Mouse (Mus musculus): Measurements from ENCODE around the gene Scgb1c1. TPM values are rescaled to one million over a fixed set of nuclear protein-coding genes. Genes with fewer than 3 reads are reported as not detected.

The Scgb1c1 gene
- total and polyA plus RNA-seq, 3 experiments, result not detected

DNA sequence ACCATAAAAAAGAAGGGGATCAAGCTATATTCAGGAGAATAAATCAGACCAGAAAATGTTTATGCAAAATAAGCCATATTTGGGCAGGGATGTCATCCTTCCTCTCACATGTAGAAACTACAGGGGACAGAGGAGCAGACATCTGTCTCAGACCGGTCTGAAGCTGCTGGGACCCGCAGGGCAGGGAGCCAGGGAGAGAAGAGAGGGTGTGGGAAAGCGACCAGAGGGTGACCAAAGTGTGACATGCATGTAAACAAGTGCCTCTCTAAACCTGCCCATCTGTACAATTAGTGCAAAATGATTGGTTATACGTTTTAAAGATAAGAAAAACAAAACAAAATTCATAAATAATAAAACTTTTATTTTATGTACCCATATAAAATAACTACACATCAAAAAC lies 25.2 kb upstream of the Scgb1c1 start:
- Histone ChIP-seq H3K4me3 (replicated peaks in 1 of 3; ENCODE audit: low read depth in 2 of 3, low read length in 2 of 3, poor library complexity in 1 of 3) (no peak overlapping the region), H3K36me3 (replicated peaks in 1 of 2; ENCODE audit: control insufficient read depth in 1 of 2, insufficient read depth in 1 of 2, low read length in 1 of 2) (no peaks in the 10 kb centered on the region), H3K27me3 (replicated peaks) (peaks cover 81% of the 10 kb centered on the region), H3K9ac (ENCODE audit: insufficient read depth, low read depth) (no peak overlapping the region), H3K4me2 (ENCODE audit: insufficient read depth, low read depth, poor library complexity, severe bottlenecking) (no peak overlapping the region), H3K79me2 (replicated peaks; ENCODE audit: control insufficient read depth, extremely low read depth, insufficient read depth, poor library complexity, severe bottlenecking) (no peaks in the 10 kb centered on the region), H3K9me3 (replicated peaks; ENCODE audit: low read length) (no peaks in the 10 kb centered on the region), H3K27ac (ENCODE audit: insufficient read depth, low read depth) (no peak overlapping the region), H3K4me1 (ENCODE audit: control insufficient read depth in 1 of 2, insufficient read depth in 2 of 2) (no peaks in the 10 kb centered on the region)
- in situ Hi-C loops (cut with MboI; ENCODE audit: low pct_ligation_motif_present, low pct_unique_long_range_greater_than_20kb, low sequenced_read_pairs), result no loop called here
- TF ChIP-seq TCF12 (IDR thresholded peaks at IDR 0.05; ENCODE audit: low read depth, low read length), result no peak
- no peak for DNase-seq (ENCODE audit: extremely low read depth)
- dilution Hi-C loops (cut with MboI; ENCODE audit: extremely low pct_ligation_motif_present, extremely low pct_unique_long_range_greater_than_20kb, low sequenced_read_pairs), result no loop called here

DNA sequence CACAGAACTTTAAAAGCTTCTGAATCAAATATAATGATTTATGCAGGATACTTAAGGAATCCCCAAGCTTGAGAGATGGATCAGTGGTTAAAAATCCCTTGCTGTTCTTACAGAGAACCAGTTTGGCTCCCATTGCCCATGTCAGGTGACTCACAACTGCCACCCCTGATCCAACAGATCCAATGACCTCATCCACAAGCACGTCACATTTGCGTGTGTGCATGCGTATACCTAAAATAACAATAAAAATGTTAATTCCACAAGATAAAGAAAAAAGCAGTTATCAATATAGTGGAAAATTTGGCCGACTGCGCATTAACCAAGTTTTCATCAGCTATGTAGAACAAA lies 24.1 kb upstream of the Scgb1c1 start:
- H3K36me3 ChIP-seq (replicated peaks in 1 of 2; ENCODE audit: control insufficient read depth in 1 of 2, insufficient read depth in 1 of 2, low read length in 1 of 2), result no peaks in the 10 kb centered on the region
- H3K4me3 ChIP-seq (replicated peaks in 1 of 3; ENCODE audit: low read depth in 2 of 3, low read length in 2 of 3, poor library complexity in 1 of 3), result no peak overlapping the region
- no peaks in the 10 kb centered on the region for H3K79me2 ChIP-seq (replicated peaks; ENCODE audit: control insufficient read depth, extremely low read depth, insufficient read depth, poor library complexity, severe bottlenecking)
- dilution Hi-C loops (cut with MboI; ENCODE audit: extremely low pct_ligation_motif_present, extremely low pct_unique_long_range_greater_than_20kb, low sequenced_read_pairs), result no loop called here
- H3K27ac ChIP-seq (ENCODE audit: insufficient read depth, low read depth), result no peak overlapping the region
- in situ Hi-C loops (cut with MboI; ENCODE audit: low pct_ligation_motif_present, low pct_unique_long_range_greater_than_20kb, low sequenced_read_pairs), result no loop called here
- no peaks in the 10 kb centered on the region for H3K4me1 ChIP-seq (ENCODE audit: control insufficient read depth in 1 of 2, insufficient read depth in 2 of 2)
- H3K4me2 ChIP-seq (ENCODE audit: insufficient read depth, low read depth, poor library complexity, severe bottlenecking), result no peak overlapping the region
- no peak overlapping the region for H3K9ac ChIP-seq (ENCODE audit: insufficient read depth, low read depth)
- TF ChIP-seq RAD21 (IDR thresholded peaks at IDR 0.05; ENCODE audit: low read depth, low read length) (no peak), MYC (IDR thresholded peaks at IDR 0.05; ENCODE audit: low read depth, low read length) (no peak), MAX (IDR thresholded peaks at IDR 0.05; ENCODE audit: low read length) (no peak), ZKSCAN1 (IDR thresholded peaks at IDR 0.05; ENCODE audit: borderline replicate concordance, low read depth, low read length) (no peak), MEF2A (IDR thresholded peaks at IDR 0.05; ENCODE audit: borderline replicate concordance, low read depth, low read length) (no peak), ETS1 (conservative IDR thresholded peaks at IDR 0.05; ENCODE audit: low read depth, low read length) (no peak), EP300 (IDR thresholded peaks at IDR 0.05; ENCODE audit: low read length) (no peak), BHLHE40 (IDR thresholded peaks at IDR 0.05; ENCODE audit: low read depth, low read length) (no peak), USF1 (IDR thresholded peaks at IDR 0.05; ENCODE audit: low read depth, low read length) (no peak), ZMIZ1 (IDR thresholded peaks at IDR 0.05; ENCODE audit: low read depth, low read length) (no peak), UBTF (IDR thresholded peaks at IDR 0.05; ENCODE audit: low read depth, low read length) (no peak)
- DNase-seq (ENCODE audit: extremely low read depth), result no peak
- no peaks in the 10 kb centered on the region for H3K9me3 ChIP-seq (replicated peaks; ENCODE audit: low read length)
- H3K27me3 ChIP-seq (replicated peaks), result peaks cover 85% of the 10 kb centered on the region

DNA sequence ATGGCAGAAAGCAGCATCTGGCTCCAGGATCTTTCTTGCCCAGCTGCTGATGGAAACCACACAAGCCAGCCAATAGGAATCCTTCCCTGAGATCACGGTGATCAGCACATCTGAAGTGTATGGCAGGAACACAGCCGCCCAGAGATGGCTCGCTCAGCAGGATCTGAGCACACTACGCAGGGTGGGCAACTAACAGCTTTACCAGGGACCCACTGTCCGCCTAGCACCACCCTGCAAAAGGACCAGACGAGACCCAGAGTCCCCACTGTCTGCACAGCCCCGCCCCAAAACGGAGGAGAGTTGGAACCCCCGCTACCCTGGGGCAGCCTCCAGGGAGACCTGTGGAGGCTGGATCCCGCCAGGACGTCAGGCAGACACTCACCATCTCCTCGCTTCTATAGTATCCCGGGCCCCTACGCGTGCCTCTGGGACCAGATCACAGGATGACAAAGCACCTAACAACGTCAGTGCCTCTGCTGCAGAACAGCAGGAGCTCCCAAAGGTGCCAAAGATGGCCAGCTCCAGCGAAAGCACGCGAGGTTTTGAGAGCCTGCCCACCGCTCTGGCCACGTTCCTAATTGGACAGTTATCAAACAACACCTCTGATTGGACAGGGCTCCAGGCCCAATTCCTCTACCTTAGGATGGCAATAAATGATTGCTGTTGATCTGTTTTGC lies 23.6 kb upstream of the Scgb1c1 start, which contains the start of gene Zfp941:
Gene Zfp941 (minus strand): TSS at position 526 of the 677 bp plus-strand sequence.
- Histone ChIP-seq H3K9me3 (replicated peaks; ENCODE audit: low read length) (no peaks in the 10 kb centered on the region), H3K79me2 (replicated peaks; ENCODE audit: control insufficient read depth, extremely low read depth, insufficient read depth, poor library complexity, severe bottlenecking) (no peaks in the 10 kb centered on the region), H3K36me3 (replicated peaks in 1 of 2; ENCODE audit: control insufficient read depth in 1 of 2, insufficient read depth in 1 of 2, low read length in 1 of 2) (no peaks in the 10 kb centered on the region), H3K4me2 (ENCODE audit: insufficient read depth, low read depth, poor library complexity, severe bottlenecking) (no peak within 1 kb of the TSS), H3K4me1 (ENCODE audit: control insufficient read depth in 1 of 2, insufficient read depth in 2 of 2) (no peaks in the 10 kb centered on the region), H3K27me3 (replicated peaks) (peaks cover 87% of the 10 kb centered on the region), H3K27ac (ENCODE audit: insufficient read depth, low read depth) (no peak within 1 kb of the TSS), H3K9ac (ENCODE audit: insufficient read depth, low read depth) (no peak within 1 kb of the TSS), H3K4me3 (replicated peaks in 1 of 3; ENCODE audit: low read depth in 2 of 3, low read length in 2 of 3, poor library complexity in 1 of 3) (peak within 1 kb of the TSS in 1 of 3 experiments; percentile 29)
- dilution Hi-C loops (cut with MboI; ENCODE audit: extremely low pct_ligation_motif_present, extremely low pct_unique_long_range_greater_than_20kb, low sequenced_read_pairs) (no loop called here), in situ Hi-C loops (cut with MboI; ENCODE audit: low pct_ligation_motif_present, low pct_unique_long_range_greater_than_20kb, low sequenced_read_pairs) (no loop called here)
- TF ChIP-seq ETS1 (conservative IDR thresholded peaks at IDR 0.05; ENCODE audit: low read depth, low read length) (no peak), JUND (conservative IDR thresholded peaks at IDR 0.05; ENCODE audit: low read depth, low read length) (no peak), JUN (IDR thresholded peaks at IDR 0.05; ENCODE audit: insufficient read depth, low read depth, low read length) (no peak), RCOR1 (conservative IDR thresholded peaks at IDR 0.05; ENCODE audit: low read depth, low read length) (no peak), USF2 (conservative IDR thresholded peaks at IDR 0.05; ENCODE audit: low read depth, low read length) (no peak), RAD21 (IDR thresholded peaks at IDR 0.05; ENCODE audit: low read depth, low read length) (no peak), MXI1 (IDR thresholded peaks at IDR 0.05; ENCODE audit: low read depth, low read length) (no peak), POLR2A (IDR thresholded peaks at IDR 0.05; ENCODE audit: low read depth, low read length) (no peak), E2F4 (IDR thresholded peaks at IDR 0.05; ENCODE audit: insufficient replicate concordance, low read depth, low read length) (no peak), CHD1 (IDR thresholded peaks at IDR 0.05; ENCODE audit: low read depth, low read length) (no peak), TBP (conservative IDR thresholded peaks at IDR 0.05; ENCODE audit: low read depth, low read length) (no peak), IRF4 (IDR thresholded peaks at IDR 0.05; ENCODE audit: low read depth, low read length) (no peak), EP300 (IDR thresholded peaks at IDR 0.05; ENCODE audit: low read length) (no peak), MYC (IDR thresholded peaks at IDR 0.05; ENCODE audit: low read depth, low read length) (no peak), ZMIZ1 (IDR thresholded peaks at IDR 0.05; ENCODE audit: low read depth, low read length) (no peak), BHLHE40 (IDR thresholded peaks at IDR 0.05; ENCODE audit: low read depth, low read length) (no peak), CHD2 (IDR thresholded peaks at IDR 0.05; ENCODE audit: low read length) (no peak)
- no peak for DNase-seq (ENCODE audit: extremely low read depth)
